Mouse (Mus musculus): ENCODE data around the gene F5. TPM values are rescaled to one million over a fixed set of nuclear protein-coding genes. Genes with fewer than 3 reads are reported as not detected.

F5 gene
- polyA plus RNA-seq, 1 experiment from 2014 or later, result 0.43 TPM

GRCm38 (mm10) chr1:164210899-164211298, 59.3 kb downstream of the F5 start:
- Histone ChIP-seq H3K4me1 (replicated peaks; ENCODE audit: control insufficient read depth, insufficient read depth, low read length) (no peaks in the 10 kb centered on the region), H3K36me3 (ENCODE audit: control insufficient read depth, insufficient read depth, low read length) (no peaks in the 10 kb centered on the region), H3K4me2 (ENCODE audit: low read depth, low read length, severe bottlenecking) (no peak overlapping the region), H3K9me3 (ENCODE audit: control insufficient read depth, low read length) (no peaks in the 10 kb centered on the region), H3K4me3 (ENCODE audit: low read depth, low read length) (no peak overlapping the region), H3K9ac (ENCODE audit: low read length) (no peak overlapping the region), H3K27me3 (ENCODE audit: control insufficient read depth, insufficient read depth, low read length) (no peaks in the 10 kb centered on the region), H3K27ac (ENCODE audit: low read depth, low read length) (no peak overlapping the region)
- no peak for DNase-seq (ENCODE audit: low spot score)
- no peak for ATAC-seq (replicated peaks; ENCODE audit: low FRiP score)
- WGBS, result 89% methylated on average over 4 of the region's 4 CpGs

GRCm38 (mm10) chr1:164212686-164213085, 61.0 kb downstream of the F5 start:
- H3K4me3 ChIP-seq (ENCODE audit: low read depth, low read length), result no peak overlapping the region
- no peak overlapping the region for H3K27ac ChIP-seq (ENCODE audit: low read depth, low read length)
- no peaks in the 10 kb centered on the region for H3K4me1 ChIP-seq (replicated peaks; ENCODE audit: control insufficient read depth, insufficient read depth, low read length)
- DNase-seq (ENCODE audit: low spot score) (no peak), ATAC-seq (replicated peaks; ENCODE audit: low FRiP score) (no peak)
- H3K27me3 ChIP-seq (ENCODE audit: control insufficient read depth, insufficient read depth, low read length), result no peaks in the 10 kb centered on the region
- no peak overlapping the region for H3K9ac ChIP-seq (ENCODE audit: low read length)
- H3K4me2 ChIP-seq (ENCODE audit: low read depth, low read length, severe bottlenecking), result no peak overlapping the region
- H3K36me3 ChIP-seq (ENCODE audit: control insufficient read depth, insufficient read depth, low read length), result no peaks in the 10 kb centered on the region
- H3K9me3 ChIP-seq (ENCODE audit: control insufficient read depth, low read length), result no peaks in the 10 kb centered on the region
- WGBS, result 89% methylated on average over 8 of the region's 8 CpGs

- 64% methylated on average over 8 of the region's 8 CpGs for WGBS
- DNase-seq (ENCODE audit: low spot score) (no peak), ATAC-seq (replicated peaks; ENCODE audit: low FRiP score) (no peak)
- Histone ChIP-seq H3K27me3 (ENCODE audit: control insufficient read depth, insufficient read depth, low read length) (no peaks in the 10 kb centered on the region), H3K4me1 (replicated peaks; ENCODE audit: control insufficient read depth, insufficient read depth, low read length) (0 out of 2 replicates have a peak, but pooled peaks cover 3% of the 10 kb centered on the region), H3K9me3 (ENCODE audit: control insufficient read depth, low read length) (no peaks in the 10 kb centered on the region), H3K4me2 (ENCODE audit: low read depth, low read length, severe bottlenecking) (no peak overlapping the region), H3K36me3 (ENCODE audit: control insufficient read depth, insufficient read depth, low read length) (no peaks in the 10 kb centered on the region), H3K9ac (ENCODE audit: low read length) (no peak overlapping the region), H3K4me3 (ENCODE audit: low read depth, low read length) (no peak overlapping the region), H3K27ac (ENCODE audit: low read depth, low read length) (no peak overlapping the region)
Observed at GRCm38 (mm10) chr1:164214190-164214589, 62.6 kb downstream of the F5 start.

- no peak for DNase-seq (ENCODE audit: low spot score)
- Histone ChIP-seq H3K9ac (ENCODE audit: low read length) (no peak overlapping the region), H3K4me3 (ENCODE audit: low read depth, low read length) (no peak overlapping the region), H3K4me1 (replicated peaks; ENCODE audit: control insufficient read depth, insufficient read depth, low read length) (0 out of 2 replicates have a peak, but pooled peaks cover 3% of the 10 kb centered on the region), H3K27ac (ENCODE audit: low read depth, low read length) (no peak overlapping the region), H3K27me3 (ENCODE audit: control insufficient read depth, insufficient read depth, low read length) (no peaks in the 10 kb centered on the region), H3K9me3 (ENCODE audit: control insufficient read depth, low read length) (no peaks in the 10 kb centered on the region), H3K36me3 (ENCODE audit: control insufficient read depth, insufficient read depth, low read length) (no peaks in the 10 kb centered on the region), H3K4me2 (ENCODE audit: low read depth, low read length, severe bottlenecking) (no peak overlapping the region)
- no peak for ATAC-seq (replicated peaks; ENCODE audit: low FRiP score)
- 88% methylated on average over 3 of the region's 3 CpGs for WGBS
Observed at GRCm38 (mm10) chr1:164215097-164215496, 63.5 kb downstream of the F5 start.

GRCm38 (mm10) chr1:164215540-164215939, 63.9 kb downstream of the F5 start:
- no peaks in the 10 kb centered on the region for H3K27me3 ChIP-seq (ENCODE audit: control insufficient read depth, insufficient read depth, low read length)
- no peak for ATAC-seq (replicated peaks; ENCODE audit: low FRiP score)

GRCm38 (mm10) chr1:164217791-164218685, 66.4 kb downstream of the F5 start:
- Histone ChIP-seq H3K9me3 (ENCODE audit: control insufficient read depth, low read length) (no peaks in the 10 kb centered on the region), H3K36me3 (ENCODE audit: control insufficient read depth, insufficient read depth, low read length) (no peaks in the 10 kb centered on the region), H3K9ac (ENCODE audit: low read length) (no peak overlapping the region), H3K4me3 (ENCODE audit: low read depth, low read length) (no peak overlapping the region), H3K27me3 (ENCODE audit: control insufficient read depth, insufficient read depth, low read length) (no peaks in the 10 kb centered on the region), H3K4me2 (ENCODE audit: low read depth, low read length, severe bottlenecking) (no peak overlapping the region), H3K27ac (ENCODE audit: low read depth, low read length) (no peak overlapping the region), H3K4me1 (replicated peaks; ENCODE audit: control insufficient read depth, insufficient read depth, low read length) (0 out of 2 replicates have a peak, but pooled peaks cover 3% of the 10 kb centered on the region)
- no peak for DNase-seq (ENCODE audit: low spot score)
- no peak for ATAC-seq (replicated peaks; ENCODE audit: low FRiP score)
- WGBS, result 46% methylated on average over 15 of the region's 15 CpGs

More at GRCm38 (mm10) chr1:164215540-164215939, 63.9 kb downstream of the F5 start:
- no peaks in the 10 kb centered on the region for H3K9me3 ChIP-seq (ENCODE audit: control insufficient read depth, low read length)
- no peak overlapping the region for H3K4me2 ChIP-seq (ENCODE audit: low read depth, low read length, severe bottlenecking)
- H3K4me3 ChIP-seq (ENCODE audit: low read depth, low read length), result no peak overlapping the region
- WGBS, result 74% methylated on average over 6 of the region's 6 CpGs
- 0 out of 2 replicates have a peak, but pooled peaks cover 3% of the 10 kb centered on the region for H3K4me1 ChIP-seq (replicated peaks; ENCODE audit: control insufficient read depth, insufficient read depth, low read length)
- H3K36me3 ChIP-seq (ENCODE audit: control insufficient read depth, insufficient read depth, low read length), result no peaks in the 10 kb centered on the region
- DNase-seq (ENCODE audit: low spot score), result no peak
- no peak overlapping the region for H3K27ac ChIP-seq (ENCODE audit: low read depth, low read length)
- no peak overlapping the region for H3K9ac ChIP-seq (ENCODE audit: low read length)

GRCm38 (mm10) chr1:164220261-164220660, 68.6 kb downstream of the F5 start:
- 85% methylated on average over 4 of the region's 4 CpGs for WGBS
- no peak for DNase-seq (ENCODE audit: low spot score)
- Histone ChIP-seq H3K9me3 (ENCODE audit: control insufficient read depth, low read length) (no peaks in the 10 kb centered on the region), H3K9ac (ENCODE audit: low read length) (no peak overlapping the region), H3K27me3 (ENCODE audit: control insufficient read depth, insufficient read depth, low read length) (no peaks in the 10 kb centered on the region), H3K4me1 (replicated peaks; ENCODE audit: control insufficient read depth, insufficient read depth, low read length) (0 out of 2 replicates have a peak, but pooled peaks cover 3% of the 10 kb centered on the region), H3K27ac (ENCODE audit: low read depth, low read length) (no peak overlapping the region), H3K36me3 (ENCODE audit: control insufficient read depth, insufficient read depth, low read length) (no peaks in the 10 kb centered on the region), H3K4me2 (ENCODE audit: low read depth, low read length, severe bottlenecking) (no peak overlapping the region), H3K4me3 (ENCODE audit: low read depth, low read length) (no peak overlapping the region)
- no peak for ATAC-seq (replicated peaks; ENCODE audit: low FRiP score)

GRCm38 (mm10) chr1:164223089-164223488, 71.5 kb downstream of the F5 start:
- no peaks in the 10 kb centered on the region for H3K36me3 ChIP-seq (ENCODE audit: control insufficient read depth, insufficient read depth, low read length)
- H3K27me3 ChIP-seq (ENCODE audit: control insufficient read depth, insufficient read depth, low read length), result no peaks in the 10 kb centered on the region
- 0 out of 2 replicates have a peak, but pooled peaks cover 3% of the 10 kb centered on the region for H3K4me1 ChIP-seq (replicated peaks; ENCODE audit: control insufficient read depth, insufficient read depth, low read length)
- no peak overlapping the region for H3K4me2 ChIP-seq (ENCODE audit: low read depth, low read length, severe bottlenecking)
- no peaks in the 10 kb centered on the region for H3K9me3 ChIP-seq (ENCODE audit: control insufficient read depth, low read length)
- no peak for ATAC-seq (replicated peaks; ENCODE audit: low FRiP score)
- H3K9ac ChIP-seq (ENCODE audit: low read length), result no peak overlapping the region
- DNase-seq (ENCODE audit: low spot score), result no peak
- no peak overlapping the region for H3K27ac ChIP-seq (ENCODE audit: low read depth, low read length)
- H3K4me3 ChIP-seq (ENCODE audit: low read depth, low read length), result no peak overlapping the region

Data from forebrain, embryonic 11.5 days (tissue).